ENCODE assay signal across 9 mouse cellular contexts in genomic region chr1:37639101-37639500, GRCm38 (mm10).
DNase-seq lines count a peak whose midpoint lies in the region; ATAC-seq and TF ChIP-seq lines count a peak whose summit lies in the region.
"Had no signal": no experiment of that assay in that cellular context is flagged by ENCODE, and none has a peak within 500 bp of the region (broad histone marks: within the 10 kb centered on the region; RNA-seq: fewer than 3 reads in every experiment).

No protein-coding gene starts in this region.

- 12% methylated on average over 10 of the region's 10 CpGs for WGBS in heart, embryonic 11.5 days (ENCODE audit: insufficient replicate concordance)
- 7% methylated on average over 10 of the region's 10 CpGs for WGBS in kidney, embryonic 16.5 days
- WGBS in liver, adult 2 months, result 10% methylated on average over 10 of the region's 10 CpGs
- WGBS in stomach, embryonic 14.5 days, result 8% methylated on average over 10 of the region's 10 CpGs

- H3K4me1 ChIP-seq in bone marrow macrophage, adult 2 months (ENCODE audit: control insufficient read depth, insufficient read depth, low read length), result peaks cover 3% of the 10 kb centered on the region
- H3K4me1 ChIP-seq in embryonic fibroblast, embryonic 13.5 days (ENCODE audit: control insufficient read depth, insufficient read depth, low read length), result no peaks in the 10 kb centered on the region
- no peaks in the 10 kb centered on the region for H3K4me1 ChIP-seq in heart, embryonic 11.5 days (ENCODE audit: control insufficient read depth, insufficient read depth, low read length)
- peaks cover 6% of the 10 kb centered on the region; the same call in 1 of the 2 replicates for H3K4me1 ChIP-seq in kidney, embryonic 16.5 days (ENCODE audit: insufficient read depth, low read length)
- H3K4me1 ChIP-seq in liver, adult 2 months (ENCODE audit: control insufficient read depth, insufficient read depth, low read length), result no peaks in the 10 kb centered on the region
- no peaks in the 10 kb centered on the region for H3K4me1 ChIP-seq in stomach, embryonic 14.5 days (ENCODE audit: control insufficient read depth, insufficient read depth, low read length)

- peak overlapping the region; percentile 43 for H3K4me2 ChIP-seq in heart, embryonic 11.5 days
- peak overlapping the region; percentile 42 for H3K4me2 ChIP-seq in kidney, embryonic 16.5 days (replicated peaks; ENCODE audit: low read depth, low read length)
- peak overlapping the region; percentile 34 for H3K4me2 ChIP-seq in stomach, embryonic 14.5 days (replicated peaks; ENCODE audit: low read depth, low read length)

- TF ChIP-seq CTCF in bone marrow macrophage, adult 2 months (IDR thresholded peaks at IDR 0.05; ENCODE audit: low read depth, low read length), result peak; percentile 78
- TF ChIP-seq CTCF in embryonic fibroblast, embryonic 13.5 days (IDR thresholded peaks at IDR 0.05; ENCODE audit: borderline replicate concordance, insufficient read depth, low read length), result peak; percentile 87; the same call in 1 of the 2 replicates
- peak; percentile 87 for TF ChIP-seq CTCF in liver, adult 2 months (IDR thresholded peaks at IDR 0.05; ENCODE audit: low read depth, low read length)

- H3K27me3 ChIP-seq in heart, embryonic 11.5 days (ENCODE audit: control insufficient read depth, insufficient read depth, low read length), result no peaks in the 10 kb centered on the region
- H3K27me3 ChIP-seq in kidney, embryonic 16.5 days (ENCODE audit: insufficient read depth, low read length), result no peaks in the 10 kb centered on the region
- H3K27me3 ChIP-seq in liver, adult 2 months (ENCODE audit: control insufficient read depth, insufficient read depth, low read length), result no peaks in the 10 kb centered on the region
- no peaks in the 10 kb centered on the region for H3K27me3 ChIP-seq in stomach, embryonic 14.5 days (ENCODE audit: control insufficient read depth, insufficient read depth, low read length)

- H3K36me3 ChIP-seq in heart, embryonic 11.5 days (ENCODE audit: control insufficient read depth, insufficient read depth, low read length), result no peaks in the 10 kb centered on the region
- no peaks in the 10 kb centered on the region for H3K36me3 ChIP-seq in kidney, embryonic 16.5 days (ENCODE audit: insufficient read depth, low read length)
- no peaks in the 10 kb centered on the region for H3K36me3 ChIP-seq in liver, adult 2 months (ENCODE audit: control insufficient read depth, insufficient read depth, low read length)
- no peaks in the 10 kb centered on the region for H3K36me3 ChIP-seq in stomach, embryonic 14.5 days (ENCODE audit: control insufficient read depth, insufficient read depth, low read length)

- no peak for TF ChIP-seq POLR2A in bone marrow macrophage, adult 2 months (IDR thresholded peaks at IDR 0.05; ENCODE audit: borderline replicate concordance, low read depth, low read length)
- TF ChIP-seq POLR2A in embryonic fibroblast, embryonic 13.5 days (IDR thresholded peaks at IDR 0.05; ENCODE audit: low read depth, low read length), result no peak
- TF ChIP-seq POLR2A in liver, adult 2 months (IDR thresholded peaks at IDR 0.05; ENCODE audit: extremely low read depth, insufficient read depth, low read length), result no peak

- peak overlapping the region; percentile 5; the same call in 1 of the 2 replicates for H3K4me3 ChIP-seq in bone marrow macrophage, adult 2 months (ENCODE audit: insufficient read depth, low read length)
- H3K4me3 ChIP-seq in embryonic fibroblast, embryonic 13.5 days (ENCODE audit: insufficient read depth, low read length), result no peak overlapping the region
- H3K4me3 ChIP-seq in heart, embryonic 11.5 days (ENCODE audit: low read depth, low read length), result no peak overlapping the region
- peak overlapping the region; percentile 21; the same call in 1 of the 2 replicates for H3K4me3 ChIP-seq in kidney, embryonic 16.5 days (ENCODE audit: low read length)
- H3K4me3 ChIP-seq in liver, adult 2 months (ENCODE audit: insufficient read depth, low read depth, low read length), result no peak overlapping the region
- H3K4me3 ChIP-seq in stomach, embryonic 14.5 days (ENCODE audit: low read depth, low read length), result no peak overlapping the region
- H3K4me3 ChIP-seq: erythroblast, embryonic 14.5 days had no signal

- 0 out of 2 replicates have a peak, but pooled peaks have one; percentile 35 for ATAC-seq in heart, embryonic 11.5 days (replicated peaks; ENCODE audit: insufficient number of reproducible peaks, low FRiP score, low TSS enrichment)
- peak; percentile 79; the same call in 1 of the 2 replicates for ATAC-seq in kidney, embryonic 16.5 days (ENCODE audit: low FRiP score, low TSS enrichment)
- ATAC-seq in stomach, embryonic 14.5 days (ENCODE audit: insufficient number of reproducible peaks, insufficient read depth, low FRiP score, low read depth), result peak; percentile 58; the same call in 1 of the 2 replicates

- no peaks in the 10 kb centered on the region for H3K79me2 ChIP-seq in liver, adult 2 months (ENCODE audit: control insufficient read depth, insufficient read depth, low read length)

- no peak overlapping the region for H3K27ac ChIP-seq in bone marrow macrophage, adult 2 months (ENCODE audit: insufficient read depth, low read depth, low read length)
- H3K27ac ChIP-seq in embryonic fibroblast, embryonic 13.5 days (ENCODE audit: insufficient read depth, low read length), result no peak overlapping the region
- no peak overlapping the region for H3K27ac ChIP-seq in heart, embryonic 11.5 days (ENCODE audit: low read depth, low read length)
- H3K27ac ChIP-seq in kidney, embryonic 16.5 days (ENCODE audit: low read length), result no peak overlapping the region
- H3K27ac ChIP-seq in liver, adult 2 months (replicated peaks; ENCODE audit: insufficient read depth, low read depth, low read length), result no peak overlapping the region
- H3K27ac ChIP-seq in stomach, embryonic 14.5 days (ENCODE audit: low read length), result no peak overlapping the region

- H3K9ac ChIP-seq in heart, embryonic 11.5 days (ENCODE audit: low read depth, low read length), result no peak overlapping the region
- 0 out of 2 replicates have a peak overlapping the region, but pooled peaks have one; percentile 31 for H3K9ac ChIP-seq in kidney, embryonic 16.5 days (replicated peaks; ENCODE audit: low read length)
- no peak overlapping the region for H3K9ac ChIP-seq in liver, adult 2 months (ENCODE audit: low read depth, low read length)
- H3K9ac ChIP-seq in stomach, embryonic 14.5 days (replicated peaks; ENCODE audit: low read depth, low read length), result no peak overlapping the region

- H3K9me3 ChIP-seq in heart, embryonic 11.5 days (replicated peaks; ENCODE audit: control insufficient read depth, low read length), result no peaks in the 10 kb centered on the region
- no peaks in the 10 kb centered on the region for H3K9me3 ChIP-seq in kidney, embryonic 16.5 days (ENCODE audit: low read length)
- H3K9me3 ChIP-seq in stomach, embryonic 14.5 days (ENCODE audit: control insufficient read depth, low read depth, low read length), result no peaks in the 10 kb centered on the region

- peak; percentile 61 for DNase-seq in CD4-positive helper T cell, adult 2 months (ENCODE audit: low read depth, low spot score)
- peak; percentile 28 for DNase-seq in liver, adult 2 months (ENCODE audit: extremely low read depth, low read depth, low spot score)
- DNase-seq in natural killer cell, adult 2 months (ENCODE audit: low spot score in 2 of 2), result peak; percentile 48 to 63

Comparison
In these comparisons a context has a peak if more than half of its experiments do, and no peak if none do; other contexts are left out.
1. H3K4me3 ChIP-seq: peak in bone marrow macrophage, adult 2 months (single experiment) and kidney, embryonic 16.5 days (single experiment); none in embryonic fibroblast, embryonic 13.5 days (single experiment), heart, embryonic 11.5 days (single experiment), liver, adult 2 months (single experiment) and stomach, embryonic 14.5 days (single experiment).
2. Peak in every context shown above with its lines, with median percentiles within 50 percentile points of each other: DNase-seq, CTCF ChIP-seq, ATAC-seq and H3K4me2 ChIP-seq.